Mouse (Mus musculus) lung, postnatal 0 days (tissue): ENCODE measurements around the gene Ophn1.

Source experiments
- CTCF ChIP-seq: IDR thresholded peaks from 2 replicates; pipeline ENCODE4 v1.5.1; 2016; ENCODE audit warnings: antibody characterized with exemption, mild to moderate bottlenecking
- EP300 ChIP-seq: IDR thresholded peaks from 2 replicates; pipeline ENCODE4 v1.6.1; 2016; ENCODE audit warnings: antibody characterized with exemption, mild to moderate bottlenecking, control low read depth

DNA sequence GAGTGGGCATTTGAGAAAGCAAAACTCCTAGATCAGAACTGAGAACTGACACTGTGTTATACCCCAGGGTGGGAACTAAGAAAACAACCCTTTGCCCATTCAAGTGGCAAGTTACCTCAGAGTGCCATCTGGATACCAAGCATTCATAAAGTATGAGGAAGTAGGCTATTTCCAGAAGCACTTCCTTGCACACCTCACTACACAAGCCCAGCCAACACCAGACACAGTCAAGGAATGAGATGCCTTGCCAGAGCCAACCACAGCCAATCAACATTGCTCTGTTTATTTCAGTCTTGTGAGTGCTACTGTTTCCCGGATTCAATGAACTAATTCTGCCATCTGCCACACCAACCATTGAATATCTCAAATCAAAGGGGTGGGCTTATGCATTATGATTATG lies 20.3 kb downstream of the Ophn1 start:
- TF ChIP-seq CTCF (no peak), EP300 (no peak)
